Mouse (Mus musculus) myocyte (in vitro differentiated cells): ENCODE data around the gene Fads3.

Experiments
- CEBPB ChIP-seq: IDR thresholded peaks from 2 replicates; pipeline ENCODE4 v1.6.1; 2011; ENCODE audit warnings: mild to moderate bottlenecking, moderate library complexity; ENCODE audit not compliant: poor library complexity, insufficient read depth, severe bottlenecking
- MAX ChIP-seq: IDR thresholded peaks from one replicate; pipeline ENCODE4 v1.6.1; 2011; ENCODE audit warnings: low read depth, mild to moderate bottlenecking, control low read depth
- MYOD1 ChIP-seq, 3 experiments: IDR thresholded peaks; one replicate each; pipeline ENCODE4 v1.6.1; 2011; ENCODE audit warnings: control low read depth in 2 of 3, low read depth in 2 of 3, mild to moderate bottlenecking in 2 of 3, moderate library complexity in 1 of 3; ENCODE audit not compliant: insufficient read length in 2 of 3, control insufficient read depth in 1 of 3
- POLR2A ChIP-seq: IDR thresholded peaks from one replicate; pipeline ENCODE4 v1.6.1; 2011; ENCODE audit warnings: low read depth, mild to moderate bottlenecking, control low read depth, moderate library complexity; ENCODE audit not compliant: insufficient read length
- TCF12 ChIP-seq: IDR thresholded peaks from one replicate; pipeline ENCODE4 v1.6.1; 2011; ENCODE audit warnings: mild to moderate bottlenecking, control low read depth; ENCODE audit not compliant: poor library complexity, insufficient read depth, severe bottlenecking
- TCF3 ChIP-seq: IDR thresholded peaks from one replicate; pipeline ENCODE4 v1.6.1; 2011; ENCODE audit warnings: low read depth, control low read depth; ENCODE audit not compliant: insufficient read length
- USF1 ChIP-seq: IDR thresholded peaks from one replicate; pipeline ENCODE4 v1.6.1; 2011; ENCODE audit warnings: low read depth, mild to moderate bottlenecking, control low read depth, moderate library complexity

GRCm38 (mm10) chr19:10062292-10062691 lies 20.9 kb downstream of the Fads3 start:
- TF ChIP-seq POLR2A (no peak), CEBPB (no peak), MAX (no peak), MYOD1 (IDR thresholded peaks at IDR 0.05; ENCODE audit: control insufficient read depth in 1 of 3, insufficient read length in 2 of 3, low read depth in 2 of 3) (no peak), TCF12 (no peak), USF1 (no peak), TCF3 (no peak)
